Mouse (Mus musculus) stomach, embryonic 15.5 days (tissue): ENCODE data around the gene Pmm1. TPM values are rescaled to one million over a fixed set of nuclear protein-coding genes. Genes with fewer than 3 reads are reported as not detected.

Experiments
- ATAC-seq: fragments of 200-750 bp; cut with Nextera tagmentation; 2 replicates; pipeline ENCODE4 v1.8.0; 2017; ENCODE audit warnings: low read depth, moderate number of reproducible peaks, moderate TSS enrichment; ENCODE audit not compliant: insufficient read depth, low FRiP score
- H3K27ac ChIP-seq: fragments of 300-500 bp; sonication (generic); 2 replicates; pipeline ENCODE4 v1.5.1; 2015; ENCODE audit warnings: mild to moderate bottlenecking, inconsistent platforms
- H3K27me3 ChIP-seq: fragments of 300-500 bp; sonication (generic); replicated peaks from 2 replicates; pipeline ENCODE4 v1.6.1; 2015; ENCODE audit warnings: inconsistent platforms
- H3K36me3 ChIP-seq: fragments of 300-500 bp; sonication (generic); 2 replicates; pipeline ENCODE4 v1.6.1; 2015; ENCODE audit warnings: inconsistent platforms
- H3K4me1 ChIP-seq: fragments of 300-500 bp; sonication (generic); 2 replicates; pipeline ENCODE4 v1.6.1; 2015; ENCODE audit warnings: inconsistent platforms
- H3K4me2 ChIP-seq: fragments of 300-500 bp; sonication (generic); 2 replicates; pipeline ENCODE4 v1.6.1; 2015; ENCODE audit warnings: mild to moderate bottlenecking, inconsistent platforms
- H3K4me3 ChIP-seq: fragments of 300-500 bp; sonication (generic); replicated peaks from 2 replicates; pipeline ENCODE4 v1.5.1; 2015; ENCODE audit warnings: inconsistent platforms
- H3K9ac ChIP-seq: fragments of 300-500 bp; sonication (generic); 2 replicates; pipeline ENCODE4 v1.6.1; 2015; ENCODE audit warnings: inconsistent platforms
- H3K9me3 ChIP-seq: fragments of 300-500 bp; sonication (generic); 2 replicates; pipeline ENCODE4 v1.6.1; 2016; ENCODE audit warnings: inconsistent platforms
- WGBS: fragments of 180-500 bp; shearing (Covaris S2); methylation state at CpG from one replicate; pipeline ENCODE4 v1.1.7; 2015; 5-methylcytosine and 5-hydroxymethylcytosine counted together
- polyA plus RNA-seq: library from polyadenylated mRNA; unstranded; fragments of >200 nt; fragmentation: Nextera tagmentation; extraction: Ambion mirVana; gene quantifications from 2 replicates; pipeline ENCODE4 v1.2.1, GENCODE M21; 2015

The Pmm1 gene
- polyA plus RNA-seq, 1 experiment from 2014 or later: 28.9 TPM

- H3K9me3 ChIP-seq: no peaks in the 10 kb centered on the region
- no peak overlapping the region for H3K4me3 ChIP-seq
- 91% methylated on average over 6 of the region's 6 CpGs for whole genome bisulfite sequencing
- H3K27ac ChIP-seq: no peak overlapping the region
- ATAC-seq: no peak
- H3K4me1 ChIP-seq: no peaks in the 10 kb centered on the region
- no peaks in the 10 kb centered on the region for H3K27me3 ChIP-seq
- peaks cover 7% of the 10 kb centered on the region; the same call in 1 of the 2 replicates for H3K36me3 ChIP-seq
- H3K9ac ChIP-seq: no peak overlapping the region
- H3K4me2 ChIP-seq: no peak overlapping the region
Measured at GRCm38 (mm10) chr15:81954716-81955115, 6.0 kb downstream of the Pmm1 start.

GRCm38 (mm10) chr15:81954151-81954583, 6.6 kb downstream of the Pmm1 start:
- 95% methylated on average over 9 of the region's 9 CpGs for WGBS
- Histone ChIP-seq H3K9ac (no peak overlapping the region), H3K4me2 (no peak overlapping the region), H3K36me3 (peaks cover 7% of the 10 kb centered on the region; the same call in 1 of the 2 replicates), H3K9me3 (no peaks in the 10 kb centered on the region), H3K27ac (no peak overlapping the region), H3K4me1 (no peaks in the 10 kb centered on the region), H3K27me3 (no peaks in the 10 kb centered on the region), H3K4me3 (no peak overlapping the region)
- no peak for ATAC-seq

GRCm38 (mm10) chr15:81952310-81952709, 8.4 kb downstream of the Pmm1 start:
- no peak overlapping the region for H3K4me2 ChIP-seq
- ATAC-seq: no peak

GRCm38 (mm10) chr15:81951159-81951558, 9.6 kb downstream of the Pmm1 start:
- no peak overlapping the region for H3K4me3 ChIP-seq
- no peak overlapping the region for H3K9ac ChIP-seq
- no peaks in the 10 kb centered on the region for H3K9me3 ChIP-seq
- H3K27me3 ChIP-seq: no peaks in the 10 kb centered on the region
- ATAC-seq: no peak
- 87% methylated on average over 9 of the region's 9 CpGs for WGBS
- peaks cover 11% of the 10 kb centered on the region; the same call in 1 of the 2 replicates for H3K36me3 ChIP-seq
- H3K4me2 ChIP-seq: no peak overlapping the region
- H3K27ac ChIP-seq: no peak overlapping the region
- no peaks in the 10 kb centered on the region for H3K4me1 ChIP-seq

More at GRCm38 (mm10) chr15:81952310-81952709, 8.4 kb downstream of the Pmm1 start:
- H3K4me3 ChIP-seq: no peak overlapping the region
- no peaks in the 10 kb centered on the region for H3K4me1 ChIP-seq
- no peak overlapping the region for H3K27ac ChIP-seq
- no peaks in the 10 kb centered on the region for H3K27me3 ChIP-seq
- H3K9me3 ChIP-seq: no peaks in the 10 kb centered on the region
- WGBS: 76% methylated on average over 4 of the region's 4 CpGs
- no peak overlapping the region for H3K9ac ChIP-seq
- peaks cover 7% of the 10 kb centered on the region; the same call in 1 of the 2 replicates for H3K36me3 ChIP-seq

- no peak overlapping the region for H3K9ac ChIP-seq
- H3K4me2 ChIP-seq: no peak overlapping the region
- peaks cover 11% of the 10 kb centered on the region; the same call in 1 of the 2 replicates for H3K36me3 ChIP-seq
- no peaks in the 10 kb centered on the region for H3K4me1 ChIP-seq
- H3K27me3 ChIP-seq: no peaks in the 10 kb centered on the region
- ATAC-seq: no peak
- 67% methylated on average over 5 of the region's 5 CpGs for WGBS
- no peak overlapping the region for H3K27ac ChIP-seq
- no peak overlapping the region for H3K4me3 ChIP-seq
- no peaks in the 10 kb centered on the region for H3K9me3 ChIP-seq
Measured at GRCm38 (mm10) chr15:81950716-81951115, 10.0 kb downstream of the Pmm1 start.

GRCm38 (mm10) chr15:81949476-81950131, 11.1 kb downstream of the Pmm1 start:
- 68% methylated on average over 11 of the region's 11 CpGs for WGBS
- no peaks in the 10 kb centered on the region for H3K27me3 ChIP-seq
- no peak overlapping the region for H3K4me2 ChIP-seq
- H3K9ac ChIP-seq: no peak overlapping the region
- H3K4me1 ChIP-seq: no peaks in the 10 kb centered on the region
- H3K9me3 ChIP-seq: no peaks in the 10 kb centered on the region
- H3K27ac ChIP-seq: no peak overlapping the region
- 0 out of 2 replicates have a peak, but pooled peaks cover 4% of the 10 kb centered on the region for H3K36me3 ChIP-seq
- ATAC-seq: no peak
- H3K4me3 ChIP-seq: no peak overlapping the region

GRCm38 (mm10) chr15:81949076-81949475, 11.7 kb downstream of the Pmm1 start:
- Histone ChIP-seq H3K4me3 (no peak overlapping the region), H3K36me3 (0 out of 2 replicates have a peak, but pooled peaks cover 4% of the 10 kb centered on the region), H3K9me3 (no peaks in the 10 kb centered on the region), H3K27ac (no peak overlapping the region), H3K4me2 (no peak overlapping the region), H3K9ac (no peak overlapping the region), H3K4me1 (no peaks in the 10 kb centered on the region), H3K27me3 (no peaks in the 10 kb centered on the region)
- no peak for ATAC-seq
- 76% methylated on average over 10 of the region's 10 CpGs for WGBS

- H3K27me3 ChIP-seq: no peaks in the 10 kb centered on the region
- no peak for ATAC-seq
- H3K4me2 ChIP-seq: no peak overlapping the region
- peaks cover 3% of the 10 kb centered on the region; the same call in 1 of the 2 replicates for H3K4me1 ChIP-seq
- 27% methylated on average over 9 of the region's 9 CpGs for WGBS
- H3K4me3 ChIP-seq: no peak overlapping the region
- H3K36me3 ChIP-seq: 0 out of 2 replicates have a peak, but pooled peaks cover 4% of the 10 kb centered on the region
- H3K9ac ChIP-seq: no peak overlapping the region
- H3K9me3 ChIP-seq: no peaks in the 10 kb centered on the region
- no peak overlapping the region for H3K27ac ChIP-seq
Measured at GRCm38 (mm10) chr15:81943176-81943749, 17.5 kb downstream of the Pmm1 start.

GRCm38 (mm10) chr15:81941010-81941409, 19.7 kb downstream of the Pmm1 start:
- Histone ChIP-seq H3K4me1 (peaks cover 17% of the 10 kb centered on the region), H3K4me3 (no peak overlapping the region), H3K27ac (no peak overlapping the region), H3K27me3 (no peaks in the 10 kb centered on the region), H3K9ac (no peak overlapping the region), H3K36me3 (no peaks in the 10 kb centered on the region), H3K4me2 (no peak overlapping the region), H3K9me3 (no peaks in the 10 kb centered on the region)
- no peak for ATAC-seq
- WGBS: 92% methylated on average over 2 of the region's 2 CpGs

- no peak overlapping the region for H3K27ac ChIP-seq
- WGBS: 88% methylated on average over 5 of the region's 5 CpGs
- no peak overlapping the region for H3K4me2 ChIP-seq
- no peak for ATAC-seq
- H3K27me3 ChIP-seq: no peaks in the 10 kb centered on the region
- H3K4me1 ChIP-seq: peaks cover 17% of the 10 kb centered on the region
- H3K4me3 ChIP-seq: no peak overlapping the region
- no peak overlapping the region for H3K9ac ChIP-seq
- no peaks in the 10 kb centered on the region for H3K9me3 ChIP-seq
- H3K36me3 ChIP-seq: no peaks in the 10 kb centered on the region
Measured at GRCm38 (mm10) chr15:81940219-81940618, 20.5 kb downstream of the Pmm1 start.

- H3K4me3 ChIP-seq: no peak overlapping the region
- no peak overlapping the region for H3K4me2 ChIP-seq
- no peaks in the 10 kb centered on the region for H3K9me3 ChIP-seq
- peaks cover 17% of the 10 kb centered on the region for H3K4me1 ChIP-seq
- no peaks in the 10 kb centered on the region for H3K27me3 ChIP-seq
- no peak overlapping the region for H3K27ac ChIP-seq
- ATAC-seq: no peak
- WGBS: 76% methylated on average over 4 of the region's 4 CpGs
- no peaks in the 10 kb centered on the region for H3K36me3 ChIP-seq
- H3K9ac ChIP-seq: no peak overlapping the region
Measured at GRCm38 (mm10) chr15:81939774-81940173, 21.0 kb downstream of the Pmm1 start.

GRCm38 (mm10) chr15:81939157-81939715, 21.5 kb downstream of the Pmm1 start:
- no peak overlapping the region for H3K9ac ChIP-seq
- H3K4me1 ChIP-seq: peaks cover 17% of the 10 kb centered on the region
- H3K27me3 ChIP-seq: no peaks in the 10 kb centered on the region
- no peaks in the 10 kb centered on the region for H3K9me3 ChIP-seq
- WGBS: 86% methylated on average over 10 of the region's 10 CpGs
- no peak overlapping the region for H3K27ac ChIP-seq
- no peak overlapping the region for H3K4me3 ChIP-seq
- H3K36me3 ChIP-seq: no peaks in the 10 kb centered on the region
- no peak overlapping the region for H3K4me2 ChIP-seq
- no peak for ATAC-seq
